ENCODE assay signal across 9 mouse cellular contexts in genomic region chr3:34328865-34329264, GRCm38 (mm10).
DNase-seq lines count a peak whose midpoint lies in the region; ATAC-seq lines count a peak whose summit lies in the region.
"Had no signal": no experiment of that assay in that cellular context is flagged by ENCODE, and none has a peak within 500 bp of the region (broad histone marks: within the 10 kb centered on the region; RNA-seq: fewer than 3 reads in every experiment).

No protein-coding gene starts in this region.

- no peaks in the 10 kb centered on the region for H3K36me3 ChIP-seq in forebrain, embryonic 14.5 days (ENCODE audit: control insufficient read depth, insufficient read depth, low read length)
- H3K36me3 ChIP-seq in forebrain, embryonic 12.5 days (replicated peaks), result no peaks in the 10 kb centered on the region
- no peaks in the 10 kb centered on the region for H3K36me3 ChIP-seq in midbrain, embryonic 14.5 days (ENCODE audit: control insufficient read depth, insufficient read depth, low read length)
- no peaks in the 10 kb centered on the region for H3K36me3 ChIP-seq in midbrain, embryonic 13.5 days
- H3K36me3 ChIP-seq: heart, embryonic 15.5 days had no signal

- peaks cover 19% of the 10 kb centered on the region for H3K4me1 ChIP-seq in forebrain, embryonic 14.5 days (ENCODE audit: control insufficient read depth, insufficient read depth, low read length)
- peaks cover 23% of the 10 kb centered on the region for H3K4me1 ChIP-seq in forebrain, embryonic 12.5 days
- H3K4me1 ChIP-seq in midbrain, embryonic 14.5 days (ENCODE audit: control insufficient read depth, insufficient read depth, low read length), result peaks cover 21% of the 10 kb centered on the region
- H3K4me1 ChIP-seq in midbrain, embryonic 13.5 days (replicated peaks), result peaks cover 31% of the 10 kb centered on the region
- H3K4me1 ChIP-seq: heart, embryonic 15.5 days had no signal

- no peak overlapping the region for H3K4me3 ChIP-seq in forebrain, embryonic 14.5 days (ENCODE audit: low read depth, low read length)
- H3K4me3 ChIP-seq in forebrain, embryonic 12.5 days (replicated peaks), result no peak overlapping the region
- H3K4me3 ChIP-seq in midbrain, embryonic 14.5 days (replicated peaks; ENCODE audit: low read depth, low read length), result no peak overlapping the region
- no peak overlapping the region for H3K4me3 ChIP-seq in midbrain, embryonic 13.5 days (replicated peaks)
- H3K4me3 ChIP-seq: heart, embryonic 15.5 days had no signal

- no peak overlapping the region for H3K4me2 ChIP-seq in forebrain, embryonic 14.5 days (ENCODE audit: low read length)
- H3K4me2 ChIP-seq in forebrain, embryonic 12.5 days, result no peak overlapping the region
- no peak overlapping the region for H3K4me2 ChIP-seq in midbrain, embryonic 14.5 days (ENCODE audit: low read length)
- no peak overlapping the region for H3K4me2 ChIP-seq in midbrain, embryonic 13.5 days (replicated peaks)
- H3K4me2 ChIP-seq: heart, embryonic 15.5 days had no signal

- no peak overlapping the region for H3K27ac ChIP-seq in forebrain, embryonic 14.5 days (ENCODE audit: low read depth, low read length)
- no peak overlapping the region for H3K27ac ChIP-seq in forebrain, embryonic 12.5 days
- no peak overlapping the region for H3K27ac ChIP-seq in midbrain, embryonic 14.5 days (replicated peaks; ENCODE audit: low read depth, low read length)
- H3K27ac ChIP-seq in midbrain, embryonic 13.5 days, result no peak overlapping the region
- H3K27ac ChIP-seq: heart, embryonic 15.5 days had no signal

- no peaks in the 10 kb centered on the region for H3K27me3 ChIP-seq in forebrain, embryonic 14.5 days (replicated peaks; ENCODE audit: control insufficient read depth, insufficient read depth, low read length)
- peaks cover 32% of the 10 kb centered on the region for H3K27me3 ChIP-seq in forebrain, embryonic 12.5 days
- H3K27me3 ChIP-seq in midbrain, embryonic 14.5 days (ENCODE audit: control insufficient read depth, insufficient read depth, low read length), result no peaks in the 10 kb centered on the region
- H3K27me3 ChIP-seq in midbrain, embryonic 13.5 days, result peaks cover 25% of the 10 kb centered on the region; the same call in 1 of the 2 replicates
- H3K27me3 ChIP-seq: heart, embryonic 15.5 days had no signal

- no peaks in the 10 kb centered on the region for H3K9me3 ChIP-seq in forebrain, embryonic 14.5 days (replicated peaks; ENCODE audit: control insufficient read depth, low read length)
- no peaks in the 10 kb centered on the region for H3K9me3 ChIP-seq in forebrain, embryonic 12.5 days
- no peaks in the 10 kb centered on the region for H3K9me3 ChIP-seq in midbrain, embryonic 14.5 days (ENCODE audit: control insufficient read depth, low read length)
- H3K9me3 ChIP-seq in midbrain, embryonic 13.5 days, result no peaks in the 10 kb centered on the region
- H3K9me3 ChIP-seq: heart, embryonic 15.5 days had no signal

- 12% methylated on average over 2 of the region's 2 CpGs for WGBS in forebrain, embryonic 14.5 days
- WGBS in forebrain, embryonic 12.5 days, result 24% methylated on average over 2 of the region's 2 CpGs
- WGBS in midbrain, embryonic 14.5 days, result 20% methylated on average over 2 of the region's 2 CpGs
- WGBS in midbrain, embryonic 13.5 days, result 26% methylated on average over 2 of the region's 2 CpGs

- no peak for ATAC-seq in forebrain, embryonic 14.5 days
- ATAC-seq in forebrain, embryonic 12.5 days (ENCODE audit: low FRiP score), result no peak
- no peak for ATAC-seq in midbrain, embryonic 14.5 days (ENCODE audit: low FRiP score, low TSS enrichment)
- ATAC-seq in midbrain, embryonic 13.5 days, result no peak

- peak; percentile 76 for DNase-seq in forebrain, embryonic 14.5 days (ENCODE audit: low spot score)
- DNase-seq in midbrain, embryonic 14.5 days, result peak; percentile 78
- DNase-seq in cerebellum, adult 18-20 months, result peak; percentile 16 to 37
- peak; percentile 78 for DNase-seq in layer of hippocampus, adult 11-12 months (ENCODE audit: low spot score)
- DNase-seq in retina, postnatal 1 day, result peak; percentile 84
- DNase-seq in heart, adult 11 months, result no peak

- no peak overlapping the region for H3K9ac ChIP-seq in forebrain, embryonic 14.5 days (ENCODE audit: low read length)
- no peak overlapping the region for H3K9ac ChIP-seq in forebrain, embryonic 12.5 days
- no peak overlapping the region for H3K9ac ChIP-seq in midbrain, embryonic 14.5 days (replicated peaks; ENCODE audit: low read length)
- no peak overlapping the region for H3K9ac ChIP-seq in midbrain, embryonic 13.5 days (replicated peaks)
- H3K9ac ChIP-seq: heart, embryonic 15.5 days had no signal
